Mouse (Mus musculus): ENCODE results near the gene Zfp3.

Gene Zfp3

GRCm38 (mm10) chr11:70808101-70808500 lies 44.1 kb downstream of the Zfp3 start:
- no peak for DNase-seq (ENCODE audit: low spot score)

GRCm38 (mm10) chr11:70809011-70809410 lies 45.0 kb downstream of the Zfp3 start:
- DNase-seq (ENCODE audit: low spot score), result no peak

- DNase-seq (ENCODE audit: low spot score), result no peak
These were observed 47.0 kb downstream of the Zfp3 start for GRCm38 (mm10) chr11:70811041-70811440.

DNA sequence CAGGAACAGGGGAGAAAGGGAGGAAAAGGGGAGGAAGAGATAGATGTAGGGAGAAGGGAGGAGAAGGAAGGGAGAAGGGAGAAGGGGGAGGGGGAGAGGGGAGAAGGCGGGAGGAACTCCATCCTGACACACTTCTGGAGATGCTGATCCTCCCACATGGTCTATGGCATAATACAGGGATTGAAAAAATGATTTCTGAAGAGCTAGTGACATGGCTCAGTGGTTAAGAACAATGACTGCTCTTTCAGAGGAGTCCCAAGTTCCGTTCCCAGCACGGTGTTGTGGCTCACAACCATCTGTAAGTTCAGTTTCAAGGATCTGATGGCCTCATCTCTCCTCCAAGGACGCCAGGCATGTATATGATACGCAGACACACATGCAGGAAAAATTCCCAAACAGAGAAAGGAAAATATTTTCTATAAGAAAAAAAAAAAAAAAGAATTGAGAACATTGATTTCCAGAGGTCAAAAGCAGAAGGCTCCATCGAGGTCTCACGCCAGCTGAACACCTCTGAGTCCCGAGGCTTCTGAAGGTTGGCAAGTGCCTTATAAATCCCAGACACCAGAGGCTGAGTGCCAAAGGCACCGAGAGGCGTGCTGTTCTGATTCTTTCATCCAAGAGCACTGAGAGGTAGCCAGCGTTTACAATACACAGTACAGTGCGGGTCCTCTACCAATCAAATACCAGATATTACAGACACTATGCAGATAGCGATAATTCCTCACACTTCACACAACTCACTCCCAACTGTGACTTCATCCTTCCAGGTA lies 47.6 kb downstream of the Zfp3 start:
- DNase-seq (ENCODE audit: low spot score), result no peak

DNA sequence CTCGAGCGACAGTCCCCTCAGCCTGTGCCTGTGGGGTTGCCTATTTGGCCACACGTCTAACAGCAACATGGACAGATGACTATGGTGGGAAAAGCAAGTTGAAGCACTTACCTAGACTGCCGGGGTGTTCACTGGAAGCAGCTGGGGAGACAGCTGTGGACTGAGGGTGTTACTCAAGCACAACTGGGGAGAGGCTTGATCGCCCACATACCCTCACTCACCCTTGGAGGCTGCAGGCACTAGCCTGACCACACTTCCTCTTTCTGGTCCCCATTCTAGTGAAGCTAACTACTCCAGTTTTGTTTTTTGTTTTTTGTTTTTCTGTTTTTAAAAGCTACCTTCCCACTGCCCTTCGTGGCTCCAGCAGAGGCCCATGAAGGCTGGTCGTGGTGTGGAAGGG lies 48.4 kb downstream of the Zfp3 start, which contains the start of gene Scimp:
Gene Scimp, minus strand, starts transcription at position 222 of the 400 bp plus-strand sequence.
- no peak for DNase-seq (ENCODE audit: low spot score)

DNA sequence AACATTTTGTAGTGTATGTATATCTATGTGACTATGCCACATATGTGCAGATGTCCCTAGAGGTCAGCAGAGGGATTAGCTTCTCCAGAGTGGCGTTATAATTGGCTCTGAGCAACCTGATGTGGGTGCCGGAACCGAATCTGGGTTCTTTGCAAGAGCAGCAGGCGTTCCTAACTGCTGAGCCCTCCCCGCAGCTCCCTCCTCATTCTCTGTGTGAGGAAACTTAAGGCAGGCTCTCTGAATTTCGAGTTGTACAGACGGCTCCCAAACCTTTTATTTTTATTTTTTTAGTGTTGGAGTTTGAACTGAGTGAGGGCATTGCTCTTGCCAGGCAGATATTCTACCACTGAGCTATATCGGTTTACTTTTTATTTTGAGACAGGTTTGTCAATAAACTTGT lies 51.1 kb downstream of the Zfp3 start:
- no peak for DNase-seq (ENCODE audit: low spot score)

GRCm38 (mm10) chr11:70815498-70816078 lies 51.6 kb downstream of the Zfp3 start:
- peak; percentile 55 for DNase-seq (ENCODE audit: low spot score)

- no peak for DNase-seq (ENCODE audit: low spot score)
These were observed 52.8 kb downstream of the Zfp3 start for GRCm38 (mm10) chr11:70816770-70817169.

GRCm38 (mm10) chr11:70820120-70820519 lies 56.1 kb downstream of the Zfp3 start:
- no peak for DNase-seq (ENCODE audit: low spot score)

- DNase-seq (ENCODE audit: low spot score), result peak; percentile 80
These were observed 58.0 kb downstream of the Zfp3 start for GRCm38 (mm10) chr11:70821728-70822591.

All from yolk sac, embryonic 10.5 days (tissue).